In the genomic region with DNA sequence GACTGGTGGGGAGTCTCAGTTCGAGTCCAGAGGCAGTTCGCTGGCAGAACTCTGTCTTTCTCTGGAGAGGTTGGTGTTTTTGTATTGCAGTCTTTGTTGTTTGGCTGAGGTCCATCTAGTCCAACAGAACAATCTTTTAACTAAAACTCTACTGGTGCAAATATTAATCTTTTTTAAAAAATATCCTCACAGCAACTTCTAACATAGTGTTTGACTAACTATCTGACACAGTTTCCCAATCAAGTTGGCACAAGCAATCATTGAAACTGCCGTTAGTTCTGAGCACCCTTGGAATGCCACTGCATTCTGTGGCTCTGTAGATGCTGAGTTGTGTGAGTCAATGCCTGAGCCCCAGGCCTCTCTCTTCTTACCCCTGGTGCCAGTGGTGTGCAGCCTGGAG, we compare ENCODE assay signal across 23 mouse cellular contexts.
DNase-seq lines count a peak whose midpoint lies in the region; ATAC-seq and TF ChIP-seq lines count a peak whose summit lies in the region.
"Had no signal": no experiment of that assay in that cellular context is flagged by ENCODE, and none has a peak within 500 bp of the region (broad histone marks: within the 10 kb centered on the region; RNA-seq: fewer than 3 reads in every experiment).

No protein-coding gene starts in this region.

- no peak overlapping the region for H3K4me2 ChIP-seq in kidney, embryonic 16.5 days (replicated peaks; ENCODE audit: low read depth, low read length)
- H3K4me2 ChIP-seq: embryonic facial prominence, embryonic 13.5 days; embryonic facial prominence, embryonic 15.5 days; forebrain, embryonic 12.5 days had no signal

- no peaks in the 10 kb centered on the region for H3K9me3 ChIP-seq in kidney, embryonic 16.5 days (ENCODE audit: low read length)
- H3K9me3 ChIP-seq: embryonic facial prominence, embryonic 13.5 days; embryonic facial prominence, embryonic 15.5 days; forebrain, embryonic 10.5 days; forebrain, embryonic 12.5 days had no signal

- H3K79me2 ChIP-seq in liver, adult 2 months (ENCODE audit: control insufficient read depth, insufficient read depth, low read length), result peaks cover 14% of the 10 kb centered on the region; the same call in 1 of the 2 replicates

- H3K27me3 ChIP-seq in kidney, embryonic 16.5 days (ENCODE audit: insufficient read depth, low read length), result no peaks in the 10 kb centered on the region
- H3K27me3 ChIP-seq in liver, adult 2 months (ENCODE audit: control insufficient read depth, insufficient read depth, low read length), result no peaks in the 10 kb centered on the region
- H3K27me3 ChIP-seq: embryonic facial prominence, embryonic 13.5 days; embryonic facial prominence, embryonic 15.5 days; forebrain, embryonic 12.5 days had no signal

- peak; percentile 66 for DNase-seq in kidney, adult 9 months
- no peak for DNase-seq in kidney, postnatal 10 days
- DNase-seq in kidney, postnatal 14 days, result no peak
- peak; percentile 82 for DNase-seq in liver, adult 2 months (ENCODE audit: extremely low read depth, low read depth, low spot score)
- DNase-seq in liver (no peak), adipocyte (ENCODE audit: low spot score) (peak; percentile 78)
- DNase-seq in cerebellum, adult 8-10 months, result no peak
- DNase-seq: adrenal gland, adult 8-10 months; adrenal gland, postnatal 14 days; cerebellum, adult 11-12 months; cerebellum, adult 2 months; cerebellum, adult 9-11 months; cerebellum, postnatal 14 days; cerebellum, postnatal 36 days; embryo, embryonic 11 days had no signal

- no peak for ATAC-seq in kidney, embryonic 16.5 days (ENCODE audit: low FRiP score, low TSS enrichment)
- ATAC-seq: forebrain, embryonic 14.5 days; forebrain, embryonic 16.5 days had no signal

- 84% methylated on average over 3 of the region's 3 CpGs for WGBS in kidney, embryonic 16.5 days
- WGBS in liver, adult 2 months, result 37% methylated on average over 3 of the region's 3 CpGs

- peaks cover 12% of the 10 kb centered on the region; the same call in 1 of the 2 replicates for H3K4me1 ChIP-seq in kidney, embryonic 16.5 days (ENCODE audit: insufficient read depth, low read length)
- H3K4me1 ChIP-seq in liver, adult 2 months (ENCODE audit: control insufficient read depth, insufficient read depth, low read length), result peaks cover 28% of the 10 kb centered on the region
- H3K4me1 ChIP-seq: embryonic facial prominence, embryonic 13.5 days; embryonic facial prominence, embryonic 15.5 days; forebrain, embryonic 10.5 days; forebrain, embryonic 12.5 days had no signal

- peaks cover 3% of the 10 kb centered on the region; the same call in 1 of the 2 replicates for H3K36me3 ChIP-seq in kidney, embryonic 16.5 days (ENCODE audit: insufficient read depth, low read length)
- H3K36me3 ChIP-seq in liver, adult 2 months (ENCODE audit: control insufficient read depth, insufficient read depth, low read length), result 0 out of 2 replicates have a peak, but pooled peaks cover 2% of the 10 kb centered on the region

- no peak for TF ChIP-seq POLR2A in liver, adult 2 months (IDR thresholded peaks at IDR 0.05; ENCODE audit: extremely low read depth, insufficient read depth, low read length)

- no peak for TF ChIP-seq CTCF in liver, adult 2 months (IDR thresholded peaks at IDR 0.05; ENCODE audit: low read depth, low read length)

- H3K27ac ChIP-seq in kidney, embryonic 16.5 days (ENCODE audit: low read length), result peak overlapping the region; percentile 80
- H3K27ac ChIP-seq in liver, adult 2 months (replicated peaks; ENCODE audit: insufficient read depth, low read depth, low read length), result peak overlapping the region; percentile 93
- H3K27ac ChIP-seq: embryonic facial prominence, embryonic 13.5 days; embryonic facial prominence, embryonic 15.5 days; forebrain, embryonic 10.5 days; forebrain, embryonic 12.5 days had no signal

- no peak overlapping the region for H3K9ac ChIP-seq in kidney, embryonic 16.5 days (replicated peaks; ENCODE audit: low read length)
- peak overlapping the region; percentile 4; the same call in 1 of the 2 replicates for H3K9ac ChIP-seq in liver, adult 2 months (ENCODE audit: low read depth, low read length)
- H3K9ac ChIP-seq: embryonic facial prominence, embryonic 13.5 days; embryonic facial prominence, embryonic 15.5 days; forebrain, embryonic 12.5 days had no signal

- H3K4me3 ChIP-seq in kidney, embryonic 16.5 days (ENCODE audit: low read length), result no peak overlapping the region
- no peak overlapping the region for H3K4me3 ChIP-seq in liver, adult 2 months (ENCODE audit: insufficient read depth, low read depth, low read length)
- H3K4me3 ChIP-seq: embryonic facial prominence, embryonic 13.5 days; embryonic facial prominence, embryonic 15.5 days; erythroblast, embryonic 14.5 days; forebrain, embryonic 10.5 days; forebrain, embryonic 12.5 days had no signal

Comparison
In these comparisons a context has a peak if more than half of its experiments do, and no peak if none do; other contexts are left out.
1. DNase-seq: peak in kidney, adult 9 months (single experiment), liver, adult 2 months (single experiment) and adipocyte (single experiment); none in kidney, postnatal 10 days (single experiment), kidney, postnatal 14 days (single experiment), liver (single experiment) and cerebellum, adult 8-10 months (single experiment).